In the genomic region with DNA sequence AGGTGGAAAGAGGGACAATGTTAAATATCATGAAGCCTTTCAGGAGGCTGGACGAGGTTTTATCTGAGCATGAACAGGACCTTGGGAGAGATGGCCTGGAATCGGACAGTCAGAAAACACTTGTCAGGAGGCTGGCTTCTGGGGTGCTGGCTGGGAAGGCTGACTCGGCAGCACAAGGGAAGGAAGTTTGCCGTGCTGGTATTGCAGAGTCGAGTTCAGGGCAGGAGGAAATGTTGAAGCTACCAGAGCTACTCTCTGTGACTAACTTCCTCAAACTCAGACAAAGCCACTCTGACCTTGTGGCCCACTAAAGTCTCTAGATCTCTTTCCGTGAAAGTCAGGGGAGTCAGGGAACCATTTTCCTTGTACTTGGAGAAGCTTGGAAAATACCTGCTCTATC, we compare ENCODE assay signal across 14 mouse cellular contexts.
DNase-seq lines count a peak whose midpoint lies in the region; ATAC-seq and TF ChIP-seq lines count a peak whose summit lies in the region.
"Had no signal": no experiment of that assay in that cellular context is flagged by ENCODE, and none has a peak within 500 bp of the region (broad histone marks: within the 10 kb centered on the region; RNA-seq: fewer than 3 reads in every experiment).

No protein-coding gene starts in this region.

- no peak overlapping the region for H3K4me3 ChIP-seq in liver, adult 2 months (ENCODE audit: insufficient read depth, low read depth, low read length)
- H3K4me3 ChIP-seq in liver, embryonic 12.5 days: no peak overlapping the region
- no peak overlapping the region for H3K4me3 ChIP-seq in gastrocnemius, adult 2 months
- H3K4me3 ChIP-seq: erythroblast, embryonic 14.5 days; hindbrain, embryonic 12.5 days; neural tube, embryonic 13.5 days had no signal

- no peak for TF ChIP-seq POLR2A in liver, adult 2 months (IDR thresholded peaks at IDR 0.05; ENCODE audit: extremely low read depth, insufficient read depth, low read length)

- H3K27ac ChIP-seq in liver, adult 2 months (replicated peaks; ENCODE audit: insufficient read depth, low read depth, low read length): peak overlapping the region; percentile 64
- peak overlapping the region; percentile 34; the same call in 1 of the 2 replicates for H3K27ac ChIP-seq in liver, embryonic 12.5 days
- no peak overlapping the region for H3K27ac ChIP-seq in gastrocnemius, adult 2 months
- H3K27ac ChIP-seq: hindbrain, embryonic 12.5 days; neural tube, embryonic 13.5 days had no signal

- H3K9me3 ChIP-seq in liver, embryonic 12.5 days (replicated peaks): peaks cover 7% of the 10 kb centered on the region; the same call in 1 of the 2 replicates
- H3K9me3 ChIP-seq: hindbrain, embryonic 12.5 days; neural tube, embryonic 13.5 days had no signal

- no peaks in the 10 kb centered on the region; the same call in 1 of the 2 replicates for H3K4me1 ChIP-seq in liver, adult 2 months (ENCODE audit: control insufficient read depth, insufficient read depth, low read length)
- H3K4me1 ChIP-seq in liver, embryonic 12.5 days: peaks cover 18% of the 10 kb centered on the region
- H3K4me1 ChIP-seq: hindbrain, embryonic 12.5 days; neural tube, embryonic 13.5 days had no signal

- no peaks in the 10 kb centered on the region for H3K27me3 ChIP-seq in liver, adult 2 months (ENCODE audit: control insufficient read depth, insufficient read depth, low read length)
- H3K27me3 ChIP-seq in liver, embryonic 12.5 days (replicated peaks): 0 out of 2 replicates have a peak, but pooled peaks cover 5% of the 10 kb centered on the region
- H3K27me3 ChIP-seq: hindbrain, embryonic 12.5 days; neural tube, embryonic 13.5 days had no signal

- WGBS in liver, adult 2 months: 60% methylated on average over 6 of the region's 6 CpGs
- 25% methylated on average over 6 of the region's 6 CpGs for WGBS in liver, embryonic 12.5 days (ENCODE audit: insufficient replicate concordance)

- no peak overlapping the region for H3K9ac ChIP-seq in liver, adult 2 months (ENCODE audit: low read depth, low read length)
- H3K9ac ChIP-seq in liver, embryonic 12.5 days: no peak overlapping the region
- H3K9ac ChIP-seq: hindbrain, embryonic 12.5 days; neural tube, embryonic 13.5 days had no signal

- no peaks in the 10 kb centered on the region for H3K36me3 ChIP-seq in liver, adult 2 months (ENCODE audit: control insufficient read depth, insufficient read depth, low read length)
- H3K36me3 ChIP-seq in liver, embryonic 12.5 days: no peaks in the 10 kb centered on the region
- H3K36me3 ChIP-seq: hindbrain, embryonic 12.5 days; neural tube, embryonic 13.5 days had no signal

- peak; percentile 35 to 71 for DNase-seq in adrenal gland, adult (ENCODE audit: inconsistent age in 2 of 2, low spot score in 1 of 2)
- DNase-seq in adrenal gland, postnatal 36 days: no peak
- peak; percentile 36 for DNase-seq in liver, adult 2 months (ENCODE audit: extremely low read depth, low read depth, low spot score)
- no peak for DNase-seq in liver
- no peak for DNase-seq in cerebellum, adult 8-10 months
- no peak for DNase-seq in gastrocnemius, adult 2 months
- DNase-seq: kidney, postnatal 14 days; thymus, postnatal 25 days had no signal

- intact Hi-C loops in gastrocnemius, adult 2 months (cut with DNase I): no loop called here

- TF ChIP-seq CTCF in liver, adult 2 months (IDR thresholded peaks at IDR 0.05; ENCODE audit: low read depth, low read length): no peak
- TF ChIP-seq CTCF in gastrocnemius, adult 2 months (IDR thresholded peaks at IDR 0.05): no peak

- H3K79me2 ChIP-seq in liver, adult 2 months (ENCODE audit: control insufficient read depth, insufficient read depth, low read length): no peaks in the 10 kb centered on the region

- no peak for ATAC-seq in liver, embryonic 12.5 days
- peak; percentile 77 for ATAC-seq in neutrophil, adult 5-6 weeks (ENCODE audit: extremely low read depth, insufficient number of reproducible peaks, low FRiP score, poor library complexity, severe bottlenecking)

- no peak overlapping the region for H3K4me2 ChIP-seq in liver, embryonic 12.5 days
- H3K4me2 ChIP-seq: hindbrain, embryonic 12.5 days; midbrain, embryonic 11.5 days; neural tube, embryonic 13.5 days had no signal

Comparison
In these comparisons a context has a peak if more than half of its experiments do, and no peak if none do; other contexts are left out.
1. DNase-seq: peak in adrenal gland, adult (2 of 2) and liver, adult 2 months (single experiment); none in adrenal gland, postnatal 36 days (0 of 2), liver (single experiment), cerebellum, adult 8-10 months (single experiment) and gastrocnemius, adult 2 months (single experiment).